Mouse (Mus musculus) cerebellum, postnatal 36 days (tissue): ENCODE data around the gene Slc12a5.

Experiments
- DNase-seq, 2 experiments: peaks; one replicate each; pipeline ENCODE4 v3.0.0; 2021 to 2022; ENCODE audit warnings: mixed read lengths in 2 of 2

Slc12a5 gene

DNA sequence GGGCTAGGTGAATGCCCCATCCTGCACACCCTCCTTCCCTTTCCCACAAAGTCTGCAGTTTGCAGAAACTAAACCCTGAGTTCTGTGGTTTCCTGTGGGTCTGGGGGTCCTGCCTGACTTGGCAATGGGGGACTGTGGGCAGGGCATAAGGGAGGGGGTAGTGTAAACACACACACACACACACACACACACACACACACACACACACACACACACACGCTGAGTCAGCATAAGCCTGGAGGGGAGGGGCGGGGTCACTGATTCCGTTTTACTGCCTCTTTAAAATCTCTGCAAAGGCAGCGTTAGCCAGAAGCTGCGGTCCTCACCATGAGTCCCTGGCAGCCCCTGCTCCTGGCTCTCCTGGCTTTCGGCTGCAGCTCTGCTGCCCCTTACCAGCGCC lies 12.7 kb upstream of the Slc12a5 start:
- no peak for DNase-seq

DNA sequence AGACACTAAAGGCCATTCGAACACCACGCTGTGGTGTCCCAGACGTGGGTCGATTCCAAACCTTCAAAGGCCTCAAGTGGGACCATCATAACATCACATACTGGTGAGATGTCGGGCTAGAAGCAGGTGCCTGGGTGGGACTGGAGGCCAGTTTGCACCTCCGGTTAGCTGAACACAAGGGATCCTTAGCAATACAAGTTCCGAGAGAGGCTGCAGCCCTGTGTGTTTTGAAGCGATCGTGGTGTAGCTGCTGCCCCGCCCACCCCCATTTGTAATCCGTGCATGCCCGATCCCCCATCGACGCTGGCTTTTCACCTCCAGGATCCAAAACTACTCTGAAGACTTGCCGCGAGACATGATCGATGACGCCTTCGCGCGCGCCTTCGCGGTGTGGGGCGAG lies 11.6 kb upstream of the Slc12a5 start:
- no peak for DNase-seq

DNA sequence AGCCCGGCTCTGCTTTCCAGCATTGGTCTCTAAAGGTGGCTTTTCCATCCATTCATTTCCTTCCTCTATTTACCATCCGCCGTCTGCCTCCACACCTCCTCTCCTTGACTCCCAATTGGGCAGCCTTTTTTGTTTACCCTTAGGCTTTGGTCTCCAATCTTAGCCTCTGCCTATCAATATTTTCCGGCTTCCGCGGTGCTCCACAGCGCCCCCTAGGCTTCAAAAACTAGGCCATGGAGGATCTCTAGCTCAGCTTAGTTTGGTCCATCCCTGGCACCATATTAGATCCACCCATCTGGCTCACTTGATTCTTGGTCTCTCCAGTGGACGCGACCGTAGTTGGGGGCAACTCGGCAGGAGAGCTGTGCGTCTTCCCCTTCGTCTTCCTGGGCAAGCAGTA lies 10.1 kb upstream of the Slc12a5 start:
- peak in 1 of 2 experiments; percentile 17 for DNase-seq

DNA sequence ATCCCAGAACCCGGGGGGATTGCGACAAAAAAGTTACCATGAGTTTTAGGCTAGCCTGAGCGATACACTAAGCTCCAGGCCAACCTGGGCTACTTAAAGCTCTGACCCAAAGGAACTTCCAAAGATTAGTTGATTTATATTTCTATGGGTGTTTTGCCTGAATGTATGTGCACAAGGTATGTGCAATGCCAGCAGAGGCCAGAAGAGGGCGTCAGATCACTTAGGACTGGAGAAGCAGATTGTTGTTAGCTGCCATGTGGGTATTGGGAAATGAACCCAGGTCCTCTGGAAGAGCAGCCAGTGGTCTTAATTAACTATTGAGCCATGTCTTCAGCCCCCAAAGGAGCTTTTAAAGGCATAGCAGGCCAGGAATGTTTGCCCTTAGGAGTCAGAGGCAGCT lies 8.9 kb upstream of the Slc12a5 start:
- DNase-seq: no peak

DNA sequence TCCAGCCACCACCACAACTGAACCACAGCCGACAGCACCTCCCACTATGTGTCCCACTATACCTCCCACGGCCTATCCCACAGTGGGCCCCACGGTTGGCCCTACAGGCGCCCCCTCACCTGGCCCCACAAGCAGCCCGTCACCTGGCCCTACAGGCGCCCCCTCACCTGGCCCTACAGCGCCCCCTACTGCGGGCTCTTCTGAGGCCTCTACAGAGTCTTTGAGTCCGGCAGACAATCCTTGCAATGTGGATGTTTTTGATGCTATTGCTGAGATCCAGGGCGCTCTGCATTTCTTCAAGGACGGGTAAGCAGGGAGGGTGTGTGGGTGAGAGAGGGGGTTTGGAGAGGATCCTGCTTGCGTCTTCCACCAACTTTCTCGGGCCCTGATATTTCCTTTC lies 8.2 kb upstream of the Slc12a5 start:
- DNase-seq: peak in 1 of 2 experiments; percentile 17

DNA sequence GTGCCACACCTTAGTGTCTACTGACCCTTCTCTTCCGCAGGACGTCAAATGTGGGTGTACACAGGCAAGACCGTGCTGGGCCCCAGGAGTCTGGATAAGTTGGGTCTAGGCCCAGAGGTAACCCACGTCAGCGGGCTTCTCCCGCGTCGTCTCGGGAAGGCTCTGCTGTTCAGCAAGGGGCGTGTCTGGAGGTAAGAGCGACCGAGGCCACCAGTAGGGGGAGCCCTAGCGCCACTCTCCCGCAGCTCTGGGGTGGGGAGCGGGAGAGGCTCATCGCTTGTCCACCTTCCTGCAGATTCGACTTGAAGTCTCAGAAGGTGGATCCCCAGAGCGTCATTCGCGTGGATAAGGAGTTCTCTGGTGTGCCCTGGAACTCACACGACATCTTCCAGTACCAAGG lies 7.4 kb upstream of the Slc12a5 start:
- peak; percentile 88 to 93 for DNase-seq

DNA sequence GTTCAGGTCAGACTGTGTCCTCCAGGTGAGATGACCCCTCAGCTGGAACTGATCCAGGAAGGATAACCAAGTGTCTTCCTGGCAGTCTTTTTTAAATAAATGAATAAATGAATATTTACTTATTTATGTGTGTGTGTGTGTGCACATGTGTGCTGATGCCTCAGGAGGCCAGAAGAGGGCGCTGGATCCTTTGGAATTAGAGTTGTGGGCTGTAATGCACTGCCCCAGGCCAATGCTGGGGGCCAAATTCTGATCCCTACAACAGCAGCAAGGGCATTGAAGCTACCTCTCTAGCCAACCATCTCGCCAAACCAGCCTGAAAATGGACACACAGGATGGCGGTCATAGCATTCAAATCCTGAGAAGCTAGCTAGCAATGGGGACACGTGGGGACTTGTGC lies 4.9 kb upstream of the Slc12a5 start:
- DNase-seq: no peak

DNA sequence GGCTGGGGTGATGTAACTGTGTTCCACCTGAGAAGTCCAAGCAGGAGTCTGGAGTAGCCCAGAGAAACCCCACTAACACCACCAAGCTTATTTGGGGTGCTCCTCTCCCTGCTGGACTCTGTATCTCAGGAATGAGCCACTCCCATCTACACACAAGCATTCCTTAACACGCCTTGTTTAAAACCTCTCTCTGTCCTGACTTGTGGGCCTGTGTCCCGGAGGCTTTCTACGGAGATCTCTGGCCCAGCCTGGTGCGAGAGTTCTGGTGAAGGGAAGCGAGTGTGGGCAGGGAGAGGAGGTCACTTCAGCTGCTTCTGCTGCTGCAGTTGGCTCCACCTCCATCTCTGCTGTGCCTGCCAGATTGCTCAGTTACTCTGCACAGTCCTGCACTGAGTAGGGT lies 4.4 kb upstream of the Slc12a5 start:
- DNase-seq: no peak

DNA sequence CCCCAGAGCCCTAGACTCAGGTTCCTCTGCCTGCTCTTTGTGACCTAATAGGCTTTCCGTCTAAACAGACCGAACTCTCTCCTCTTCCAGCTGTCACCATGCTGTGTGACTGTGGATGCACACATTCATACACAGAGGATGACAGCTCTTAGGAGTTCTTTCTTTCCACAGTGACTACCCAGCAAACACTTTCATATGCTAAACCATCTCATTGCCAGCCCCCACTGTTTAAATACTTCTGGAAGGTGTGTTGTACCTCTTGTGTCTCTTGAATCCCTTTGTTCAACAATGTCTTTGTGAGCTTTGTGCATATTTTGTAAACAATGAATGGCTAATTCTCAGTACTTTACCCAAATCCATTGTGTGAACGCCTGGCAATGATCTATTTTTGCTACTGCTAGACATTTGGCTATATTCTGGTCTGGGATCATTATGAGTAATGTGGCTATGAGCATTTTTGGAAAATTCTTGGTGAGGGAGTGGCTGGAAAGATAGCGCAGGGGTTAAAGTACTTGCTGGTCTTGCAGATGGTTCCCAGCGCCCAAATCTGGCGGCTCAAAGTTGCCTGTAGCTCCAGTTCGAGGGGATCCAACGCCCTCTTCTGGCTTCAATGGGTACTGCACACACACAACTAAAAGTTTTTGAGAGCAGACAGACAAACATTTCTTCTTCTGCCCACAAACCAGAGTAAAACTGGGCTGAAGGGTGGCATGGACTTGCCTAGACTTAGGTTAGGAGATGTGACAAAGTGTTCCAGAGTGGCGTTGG lies 2.9 kb upstream of the Slc12a5 start:
- no peak for DNase-seq

DNA sequence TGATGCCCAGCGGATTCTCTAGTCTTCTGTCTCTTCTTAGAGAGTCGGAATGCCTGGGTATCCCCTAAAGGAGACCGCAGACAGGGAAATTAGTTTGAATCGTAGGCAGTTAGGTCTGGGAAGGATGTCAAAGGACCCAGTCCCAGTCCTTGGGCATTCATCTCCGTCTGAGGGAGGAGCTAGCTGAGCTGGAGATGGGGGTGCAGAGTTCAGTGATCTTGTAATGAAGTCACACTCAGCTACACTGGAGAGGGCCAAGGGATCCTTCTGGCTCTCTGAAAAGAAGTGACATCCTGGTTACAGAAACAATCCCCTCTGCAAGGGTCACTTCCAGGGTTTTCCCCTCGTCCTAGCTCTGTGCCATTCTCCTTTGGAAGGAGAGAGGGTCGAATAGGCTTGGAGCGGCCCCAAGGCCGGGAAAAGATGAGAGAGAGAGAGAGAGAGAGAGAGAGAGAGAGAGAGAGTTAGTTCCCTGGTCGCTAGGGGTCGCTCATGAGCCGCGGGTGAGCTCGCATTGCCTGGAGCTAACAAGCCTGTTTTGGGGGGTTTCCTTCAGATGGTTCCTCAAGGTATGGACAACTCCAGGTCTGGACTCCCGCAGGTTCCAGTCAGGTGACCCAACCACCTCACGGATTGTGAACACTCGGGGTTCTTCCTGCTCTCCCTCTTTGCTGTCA lies 1.0 kb downstream of the Slc12a5 start:
- peak; percentile 87 to 89 for DNase-seq

DNA sequence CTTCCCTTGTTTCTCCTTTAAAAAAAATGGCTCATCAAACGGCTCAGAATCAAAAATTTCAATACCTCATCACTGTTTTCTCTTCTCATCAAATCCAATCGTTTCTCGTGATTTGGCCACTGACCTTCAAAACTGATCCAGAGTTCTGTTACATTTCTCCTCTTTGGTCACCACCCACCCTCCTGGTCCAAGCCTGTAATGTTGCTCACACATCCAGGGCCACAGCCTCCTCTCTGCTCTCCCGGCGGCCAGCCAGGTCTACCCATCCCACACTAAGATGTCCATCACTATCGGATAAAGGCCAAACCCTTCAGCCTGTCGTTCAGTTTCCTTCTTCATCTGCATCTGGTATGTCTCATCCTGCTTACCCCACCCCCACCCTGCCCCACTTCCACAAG lies 1.6 kb downstream of the Slc12a5 start:
- no peak for DNase-seq

DNA sequence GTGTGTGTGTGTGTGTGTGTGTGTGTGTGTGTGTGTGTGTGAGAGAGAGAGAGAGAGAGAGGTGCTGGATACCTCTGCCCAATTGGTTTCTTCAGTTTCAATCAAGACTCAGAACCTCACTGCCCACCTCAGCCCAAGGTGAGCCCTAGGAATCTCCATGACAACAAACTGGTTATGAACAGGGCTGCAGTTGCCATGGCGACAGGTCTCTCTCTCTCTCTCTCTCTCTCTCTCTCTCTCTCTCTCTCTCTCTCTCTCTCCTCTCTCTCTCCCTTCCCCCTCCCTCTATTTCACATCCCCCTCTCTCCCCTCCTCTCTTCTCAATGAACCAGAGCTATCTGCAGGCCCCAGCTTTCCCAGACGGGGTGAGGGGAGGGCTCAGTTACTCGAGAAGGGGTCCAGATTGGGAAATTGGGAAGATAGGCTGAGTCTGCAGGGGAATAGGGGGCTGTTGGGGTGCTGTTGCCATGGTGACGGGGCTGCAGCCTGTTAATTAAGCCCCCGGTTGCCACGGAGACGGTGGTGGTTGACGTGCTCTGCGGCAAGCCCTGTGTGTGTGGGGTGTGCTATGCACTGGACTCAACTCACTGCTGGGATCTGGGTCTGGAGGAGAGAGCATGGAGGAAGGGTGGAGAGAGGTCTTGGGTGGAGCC lies 3.8 kb downstream of the Slc12a5 start:
- DNase-seq: no peak

DNA sequence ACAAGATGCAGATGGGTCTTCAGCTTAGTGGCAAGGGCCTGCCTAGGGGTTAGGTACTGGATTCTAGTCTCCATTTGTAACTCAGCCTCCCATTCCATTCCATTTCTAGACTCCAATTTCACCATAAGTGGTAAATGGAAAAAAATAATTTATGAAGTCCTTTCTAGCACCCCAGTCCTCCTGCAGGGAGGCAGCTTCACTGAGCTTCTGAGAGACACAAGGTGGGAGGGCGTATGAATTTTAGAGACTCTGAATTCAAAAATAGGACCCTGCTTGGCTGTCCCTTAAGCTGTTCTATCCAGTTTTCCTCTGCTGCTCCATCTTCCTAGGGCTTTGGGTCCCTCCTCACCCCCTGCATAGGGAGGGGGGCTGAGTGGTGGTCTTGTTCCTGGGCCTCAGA lies 4.4 kb downstream of the Slc12a5 start:
- DNase-seq: no peak

DNA sequence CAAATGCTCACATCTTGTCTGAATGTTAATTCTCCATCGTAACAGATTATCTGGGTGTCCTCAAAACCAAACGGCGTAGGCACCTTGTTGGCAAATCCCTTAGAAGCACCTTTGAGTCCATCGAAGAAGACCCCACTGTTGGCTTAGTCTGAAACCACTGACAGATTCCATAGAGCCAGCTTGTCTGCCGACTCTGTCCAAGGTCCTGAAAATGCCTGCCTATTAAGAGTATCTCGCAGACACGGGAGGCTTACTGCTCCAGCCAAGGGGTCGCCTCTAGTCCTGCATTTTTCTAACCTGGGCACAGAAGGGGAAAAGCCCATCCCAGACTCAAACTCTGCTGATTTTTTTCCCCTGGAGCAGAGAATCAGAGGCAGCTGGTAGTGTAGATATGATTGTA lies 5.8 kb downstream of the Slc12a5 start:
- DNase-seq: no peak

DNA sequence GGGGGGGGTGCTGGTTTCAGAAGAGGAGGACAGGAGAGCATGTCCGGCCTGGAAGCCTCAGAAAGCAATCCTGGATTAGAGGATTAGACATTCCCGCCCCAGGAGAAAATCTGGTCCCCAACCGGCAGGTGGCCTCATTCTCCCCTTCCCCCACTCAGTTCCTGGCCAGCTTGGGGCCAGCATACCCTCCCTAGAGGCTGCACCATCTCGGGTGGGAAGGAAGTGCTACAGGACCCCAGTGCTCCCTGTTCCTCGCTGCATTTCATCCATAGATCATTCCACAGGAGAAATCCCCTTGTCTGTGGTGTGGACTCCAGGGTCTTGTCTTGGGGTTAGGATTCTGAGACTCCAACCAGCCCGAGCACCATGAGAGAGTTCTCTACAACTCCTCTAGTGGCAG lies 6.6 kb downstream of the Slc12a5 start:
- peak; percentile 57 for DNase-seq

DNA sequence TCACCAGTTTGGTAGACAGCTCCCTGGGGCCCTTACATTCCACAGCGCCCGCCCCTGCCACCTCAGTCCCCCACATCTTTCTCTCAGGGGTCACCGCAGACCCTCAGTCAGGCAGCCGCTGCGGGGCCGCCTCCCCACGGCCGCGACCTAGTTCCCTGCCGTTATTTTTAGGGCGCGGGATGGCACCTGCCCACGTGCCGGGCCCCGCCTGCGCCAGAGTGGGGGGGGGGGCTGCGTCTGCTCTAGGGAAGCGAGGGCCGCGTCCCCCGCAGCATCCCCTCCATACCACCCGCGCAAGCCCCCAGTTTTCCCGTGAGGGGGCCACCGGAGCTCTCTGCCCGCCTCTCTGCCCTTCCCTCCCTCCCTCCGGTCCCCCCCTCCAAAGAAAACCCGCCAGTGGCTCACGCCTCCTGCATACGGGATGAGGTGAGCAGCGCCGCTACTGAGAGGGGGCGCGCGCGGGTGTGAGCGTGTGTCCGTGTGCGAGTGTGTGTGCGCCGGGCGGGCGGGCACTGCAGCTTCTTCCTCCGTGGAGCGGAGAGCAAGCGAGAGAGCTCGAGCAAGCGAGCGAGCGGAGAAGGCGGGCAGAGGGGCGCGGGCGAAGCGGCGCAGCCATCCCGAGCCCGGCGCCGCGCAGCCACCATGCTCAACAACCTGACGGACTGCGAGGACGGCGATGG lies 7.3 kb downstream of the Slc12a5 start:
- peak; percentile 84 to 91 for DNase-seq

DNA sequence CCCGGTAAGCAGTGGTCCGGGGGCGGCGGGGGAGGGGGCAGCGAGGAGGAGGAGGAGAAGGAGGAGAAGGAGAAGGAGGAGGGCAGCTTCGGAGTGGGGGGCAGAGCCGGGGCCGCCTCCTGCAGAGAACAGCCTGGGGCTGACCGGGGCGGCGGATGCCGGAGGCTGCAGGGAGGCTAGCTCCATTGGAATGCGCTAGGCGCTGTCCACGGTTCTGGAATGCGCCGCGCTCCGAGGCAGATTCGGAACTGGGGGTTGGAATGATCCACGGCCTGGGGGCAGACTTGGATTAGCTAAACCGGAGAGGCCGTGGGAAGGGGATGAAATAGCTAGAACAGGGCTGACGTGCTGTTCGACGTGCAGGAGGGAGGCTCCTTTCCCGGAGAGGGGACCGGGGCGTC lies 7.8 kb downstream of the Slc12a5 start:
- DNase-seq: peak; percentile 60 to 61

DNA sequence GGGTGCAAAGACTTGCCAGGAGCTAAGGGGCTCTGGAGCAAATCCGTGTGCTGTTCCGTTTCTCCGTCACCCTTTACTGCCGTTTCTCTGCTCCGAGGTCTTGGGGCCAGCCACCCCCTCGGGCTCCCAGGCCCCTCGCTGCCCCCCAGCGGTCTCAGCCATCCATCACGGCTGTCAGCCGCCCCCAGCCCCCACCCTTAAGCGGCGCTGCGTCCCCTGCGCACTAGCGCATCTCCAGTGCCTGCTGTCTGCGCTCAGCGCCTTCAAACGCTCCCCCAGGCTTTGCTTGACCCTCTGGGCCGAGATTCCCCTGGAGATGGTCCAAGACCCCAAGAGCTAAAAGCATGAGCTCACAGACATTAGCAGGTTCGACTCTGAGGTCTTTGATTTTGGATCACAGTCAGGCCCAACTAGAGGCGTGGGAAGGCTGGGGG lies 8.8 kb downstream of the Slc12a5 start:
- peak; percentile 49 to 62 for DNase-seq

DNA sequence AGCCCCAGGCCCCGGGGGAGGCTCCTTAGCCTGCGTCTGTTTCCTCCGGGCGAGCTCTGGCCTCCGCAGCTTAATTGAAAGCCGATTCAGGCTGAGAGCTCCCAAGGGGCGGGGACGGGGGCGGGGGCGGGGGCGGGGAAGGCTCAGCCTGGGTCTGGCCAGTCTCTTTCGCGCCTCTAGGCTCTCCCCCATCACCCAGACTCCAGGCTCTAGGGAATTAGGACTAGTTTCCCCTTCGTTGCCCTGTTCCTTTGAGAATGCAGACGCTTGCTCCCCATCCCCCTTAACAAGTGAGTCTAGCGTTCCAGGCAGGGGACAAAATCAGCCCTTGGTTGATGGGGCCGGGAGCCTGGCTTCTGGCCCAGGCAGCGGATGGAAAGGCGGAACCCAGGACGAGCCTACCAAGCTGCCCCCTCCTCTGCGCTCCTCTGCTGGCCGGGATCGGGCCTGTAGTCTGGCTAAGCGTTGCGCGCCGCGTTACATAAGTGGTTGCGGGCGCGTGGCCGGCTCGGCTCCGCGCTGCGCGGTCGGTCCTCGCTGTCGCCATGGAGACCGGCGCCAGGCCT lies 10.1 kb downstream of the Slc12a5 start:
- DNase-seq: peak; percentile 80 to 86

DNA sequence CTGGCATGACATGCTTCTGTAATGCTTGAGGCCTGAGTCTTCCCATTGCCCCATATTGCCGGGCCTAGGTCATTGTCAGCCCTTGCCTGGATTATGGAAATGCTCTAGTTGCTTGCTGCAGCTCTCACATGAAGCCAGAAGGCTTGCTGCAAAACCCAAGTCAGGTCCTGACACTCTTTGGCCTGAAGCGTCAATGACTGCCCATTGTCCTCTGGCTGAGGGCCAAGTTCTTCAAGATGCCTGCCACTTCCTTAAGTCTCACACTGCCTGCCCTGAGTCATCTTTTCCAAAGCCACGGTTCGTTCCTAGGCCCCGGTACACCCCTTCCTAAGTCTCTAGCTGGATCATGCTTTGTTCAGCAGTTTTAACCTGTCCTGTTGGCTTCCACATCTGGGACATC lies 12.0 kb downstream of the Slc12a5 start:
- no peak for DNase-seq

DNA sequence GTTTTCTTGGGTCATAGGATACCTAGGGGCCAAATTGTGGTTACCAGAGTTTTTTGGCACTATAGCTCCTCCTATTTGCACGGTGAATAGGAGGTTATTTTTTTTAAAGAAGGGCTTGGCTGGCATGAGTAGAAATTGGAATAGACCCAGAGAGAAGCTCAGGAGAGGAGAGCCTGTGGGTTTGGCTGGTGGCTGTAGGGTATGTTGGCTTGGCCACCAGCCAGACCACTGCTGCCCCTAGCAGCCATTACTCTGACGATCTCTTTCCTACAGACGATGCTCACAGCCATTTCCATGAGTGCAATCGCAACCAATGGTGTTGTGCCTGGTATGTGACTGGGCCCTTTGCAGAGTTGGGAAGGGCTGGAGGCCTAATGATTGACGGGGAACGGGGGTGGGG lies 15.0 kb downstream of the Slc12a5 start:
- DNase-seq: peak in 1 of 2 experiments; percentile 49

DNA sequence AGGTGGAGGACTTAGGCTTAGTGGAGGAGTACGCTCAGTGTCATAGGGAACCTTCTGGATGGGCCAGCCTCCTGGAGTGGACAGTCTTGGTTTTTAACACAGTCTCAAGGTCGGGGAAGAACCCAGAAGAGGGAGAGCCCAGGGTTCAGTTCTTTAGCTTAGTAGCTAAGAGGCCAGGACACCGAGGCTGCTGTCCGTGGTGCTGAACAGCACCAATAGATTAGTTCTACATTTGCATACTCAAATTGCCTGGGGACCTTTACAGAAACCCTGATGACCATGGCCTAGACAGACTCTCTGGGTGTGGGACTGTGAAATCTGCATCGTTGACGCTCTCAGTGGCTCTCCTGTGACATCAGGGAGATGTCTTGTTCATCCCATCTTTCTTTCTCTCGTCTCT lies 19.1 kb downstream of the Slc12a5 start:
- DNase-seq: no peak

DNA sequence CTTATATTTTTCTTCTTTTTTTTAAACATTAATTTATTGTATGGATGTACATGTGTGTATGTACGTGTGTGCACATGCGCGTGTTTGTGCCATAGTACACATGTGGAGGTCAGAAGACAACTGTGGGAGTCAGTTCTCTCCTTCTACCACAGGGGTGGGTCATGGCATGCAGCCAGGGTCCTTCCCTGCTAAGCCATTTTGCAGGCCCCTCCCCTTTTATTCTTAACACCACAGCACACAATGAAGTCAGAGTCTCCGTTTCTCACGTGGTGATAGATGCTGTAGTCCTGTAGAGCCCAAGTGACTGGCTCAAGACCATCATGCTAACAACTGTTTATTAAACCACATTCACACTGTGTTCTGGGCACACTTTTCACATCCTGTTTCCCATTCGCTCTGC lies 25.4 kb downstream of the Slc12a5 start:
- peak in 1 of 2 experiments; percentile 36 for DNase-seq
